In the genomic region with DNA sequence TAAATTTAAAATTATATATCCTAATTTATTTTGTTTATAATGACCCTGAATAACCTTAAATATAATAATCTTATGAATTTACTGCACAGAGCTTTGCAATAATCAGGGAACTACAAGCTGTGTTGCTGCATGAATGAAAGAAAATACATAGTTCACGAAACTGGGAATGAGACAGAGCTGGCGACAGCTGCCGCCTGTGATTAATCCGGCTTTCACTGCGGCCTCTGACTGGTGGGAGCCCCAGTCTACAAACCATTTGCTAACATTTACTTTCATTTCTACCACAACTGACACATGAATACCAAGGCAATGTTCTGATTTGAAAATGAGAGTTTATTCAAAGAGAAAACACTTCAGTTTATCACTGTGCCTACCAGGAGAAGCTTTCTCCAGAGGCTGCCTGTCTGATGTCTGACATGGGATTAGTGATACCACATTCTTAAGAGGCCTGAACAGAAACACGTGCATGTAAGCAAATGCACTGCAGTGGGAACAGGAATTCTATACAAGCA, we compare ENCODE assay signal across 21 mouse cellular contexts.
DNase-seq lines count a peak whose midpoint lies in the region; ATAC-seq and TF ChIP-seq lines count a peak whose summit lies in the region.
"Had no signal": no experiment of that assay in that cellular context is flagged by ENCODE, and none has a peak within 500 bp of the region (broad histone marks: within the 10 kb centered on the region; RNA-seq: fewer than 3 reads in every experiment).

No protein-coding gene starts in this region.

- H3K4me3 ChIP-seq in forebrain, postnatal 0 days (ENCODE audit: low read depth, low read length), result no peak overlapping the region
- no peak overlapping the region for H3K4me3 ChIP-seq in forebrain, embryonic 10.5 days
- H3K4me3 ChIP-seq in hindbrain, postnatal 0 days (ENCODE audit: low read length), result no peak overlapping the region
- H3K4me3 ChIP-seq in hindbrain, embryonic 10.5 days, result no peak overlapping the region
- H3K4me3 ChIP-seq: left cerebral cortex, adult 2 months; limb, embryonic 10.5 days had no signal

- no peaks in the 10 kb centered on the region for H3K36me3 ChIP-seq in forebrain, postnatal 0 days (ENCODE audit: insufficient read depth)
- H3K36me3 ChIP-seq in forebrain, embryonic 10.5 days (replicated peaks), result no peaks in the 10 kb centered on the region
- H3K36me3 ChIP-seq in hindbrain, postnatal 0 days (ENCODE audit: insufficient read depth, low read length), result no peaks in the 10 kb centered on the region
- no peaks in the 10 kb centered on the region for H3K36me3 ChIP-seq in hindbrain, embryonic 10.5 days
- H3K36me3 ChIP-seq: limb, embryonic 10.5 days had no signal

- no peaks in the 10 kb centered on the region for H3K9me3 ChIP-seq in forebrain, postnatal 0 days (ENCODE audit: low read length)
- H3K9me3 ChIP-seq in forebrain, embryonic 10.5 days, result no peaks in the 10 kb centered on the region
- no peaks in the 10 kb centered on the region for H3K9me3 ChIP-seq in hindbrain, postnatal 0 days (ENCODE audit: low read length)
- no peaks in the 10 kb centered on the region for H3K9me3 ChIP-seq in hindbrain, embryonic 10.5 days
- H3K9me3 ChIP-seq: limb, embryonic 10.5 days had no signal

- no peak overlapping the region for H3K4me2 ChIP-seq in forebrain, postnatal 0 days (ENCODE audit: low read depth)
- H3K4me2 ChIP-seq in hindbrain, postnatal 0 days (ENCODE audit: low read depth, low read length), result no peak overlapping the region
- H3K4me2 ChIP-seq: liver, embryonic 11.5 days had no signal

- H3K27me3 ChIP-seq in forebrain, postnatal 0 days (ENCODE audit: insufficient read depth, low read length), result no peaks in the 10 kb centered on the region
- no peaks in the 10 kb centered on the region for H3K27me3 ChIP-seq in forebrain, embryonic 10.5 days (ENCODE audit: poor library complexity, severe bottlenecking)
- H3K27me3 ChIP-seq in hindbrain, postnatal 0 days (ENCODE audit: insufficient read depth, low read length), result no peaks in the 10 kb centered on the region
- no peaks in the 10 kb centered on the region for H3K27me3 ChIP-seq in hindbrain, embryonic 10.5 days (ENCODE audit: insufficient read depth, poor library complexity, severe bottlenecking)

- 28% methylated on average over 6 of the region's 6 CpGs for WGBS in forebrain, postnatal 0 days
- WGBS in forebrain, embryonic 10.5 days, result 84% methylated on average over 6 of the region's 6 CpGs
- 50% methylated on average over 6 of the region's 6 CpGs for WGBS in hindbrain, postnatal 0 days
- 85% methylated on average over 6 of the region's 6 CpGs for WGBS in hindbrain, embryonic 10.5 days

- peak; percentile 53; the same call in 1 of the 2 replicates for ATAC-seq in forebrain, postnatal 0 days
- no peak for ATAC-seq in hindbrain, postnatal 0 days
- ATAC-seq in erythroblast, adult 5-6 weeks (replicated peaks; ENCODE audit: low FRiP score, poor library complexity, severe bottlenecking), result no peak
- ATAC-seq: hindbrain, embryonic 16.5 days had no signal

- no peak overlapping the region for H3K9ac ChIP-seq in forebrain, postnatal 0 days
- H3K9ac ChIP-seq in hindbrain, postnatal 0 days (replicated peaks; ENCODE audit: low read length), result no peak overlapping the region

- TF ChIP-seq CTCF in forebrain, postnatal 0 days (IDR thresholded peaks at IDR 0.05; ENCODE audit: low read depth), result no peak
- TF ChIP-seq CTCF in hindbrain, postnatal 0 days (IDR thresholded peaks at IDR 0.05; ENCODE audit: low read depth), result no peak

- H3K4me1 ChIP-seq in forebrain, postnatal 0 days (ENCODE audit: insufficient read depth), result peaks cover 11% of the 10 kb centered on the region
- peaks cover 13% of the 10 kb centered on the region; the same call in 1 of the 2 replicates for H3K4me1 ChIP-seq in forebrain, embryonic 10.5 days
- 0 out of 2 replicates have a peak, but pooled peaks cover 5% of the 10 kb centered on the region for H3K4me1 ChIP-seq in hindbrain, postnatal 0 days (ENCODE audit: insufficient read depth, low read length)
- H3K4me1 ChIP-seq in hindbrain, embryonic 10.5 days (replicated peaks), result peaks cover 9% of the 10 kb centered on the region; the same call in 1 of the 2 replicates
- H3K4me1 ChIP-seq: limb, embryonic 10.5 days had no signal

- H3K27ac ChIP-seq in forebrain, postnatal 0 days (ENCODE audit: low read depth, low read length), result no peak overlapping the region
- no peak overlapping the region for H3K27ac ChIP-seq in forebrain, embryonic 10.5 days
- no peak overlapping the region for H3K27ac ChIP-seq in hindbrain, postnatal 0 days
- no peak overlapping the region for H3K27ac ChIP-seq in hindbrain, embryonic 10.5 days
- H3K27ac ChIP-seq: kidney, postnatal 0 days; left cerebral cortex, adult 2 months; limb, embryonic 10.5 days had no signal

- DNase-seq in forebrain, postnatal 0 days, result no peak
- DNase-seq in forebrain, embryonic 10.5 days (ENCODE audit: extremely low spot score, low spot score), result no peak
- DNase-seq in hindbrain, postnatal 0 days (ENCODE audit: low spot score), result peak; percentile 15
- no peak for DNase-seq in hindbrain, embryonic 10.5 days (ENCODE audit: low spot score)
- peak; percentile 54 for DNase-seq in NIH3T3 (ENCODE audit: low read depth)
- peak; percentile 19 for DNase-seq in retina, postnatal 1 day
- DNase-seq: adrenal gland, postnatal 36 days; B cell, adult 2 months; cerebellum, adult 9-11 months; gastrocnemius, postnatal 10 days; kidney, adult 11 months; lung, adult 2 months; lung, postnatal 36 days; right cerebral cortex, postnatal 25 days; thymus, postnatal 25 days had no signal

Comparison
In these comparisons a context has a peak if more than half of its experiments do, and no peak if none do; other contexts are left out.
1. DNase-seq: peak in hindbrain, postnatal 0 days (single experiment), NIH3T3 (single experiment) and retina, postnatal 1 day (single experiment); none in forebrain, postnatal 0 days (single experiment), forebrain, embryonic 10.5 days (single experiment) and hindbrain, embryonic 10.5 days (single experiment).